Mouse (Mus musculus): Measurements from ENCODE around the gene Vamp1. TPM values are rescaled to one million over a fixed set of nuclear protein-coding genes. Genes with fewer than 3 reads are reported as not detected.

Vamp1 gene
- total RNA-seq, 2 experiments from 2014 or later, result 125 to 128 TPM

GRCm38 (mm10) chr6:125190816-125191215, 24.5 kb upstream of the Vamp1 start:
- no peak for DNase-seq (ENCODE audit: extremely low spot score in 1 of 2, low spot score in 2 of 2)
- Histone ChIP-seq H3K27ac (peak overlapping the region; percentile 96), H3K4me3 (peak overlapping the region; percentile 82)
- intact Hi-C loops (cut with DNase I), result loop anchor here (1.0 to 2.0 kb wide), 2 partner anchors 24 to 80 kb away; partner anchors contain the start of gene Gapdh
- no peak for TF ChIP-seq CTCF (IDR thresholded peaks at IDR 0.05)

GRCm38 (mm10) chr6:125191332-125192015, 23.9 kb upstream of the Vamp1 start, which contains the start of the genes Ncapd2 and Mrpl51:
Gene Ncapd2, minus strand, starts transcription at chr6:125191701.
Gene Mrpl51, plus strand, starts transcription at chr6:125191801.
- intact Hi-C loops (cut with DNase I), result loop anchor here (1.0 to 2.0 kb wide), 3 partner anchors 23 to 80 kb away; partner anchors contain the start of genes Gapdh and Vamp1
- DNase-seq (ENCODE audit: extremely low spot score in 1 of 2, low spot score in 2 of 2), result peak; percentile 97
- H3K4me3 ChIP-seq, result peak within 1 kb of the TSS; percentile 82
- peak within 1 kb of the TSS; percentile 96 for H3K27ac ChIP-seq
- peak; percentile 23; the same call in 1 of the 2 replicates for TF ChIP-seq CTCF (IDR thresholded peaks at IDR 0.05)

GRCm38 (mm10) chr6:125192016-125192714, 23.2 kb upstream of the Vamp1 start:
- peak; percentile 86 for DNase-seq (ENCODE audit: extremely low spot score in 1 of 2, low spot score in 2 of 2)
- TF ChIP-seq CTCF (IDR thresholded peaks at IDR 0.05), result no peak
- intact Hi-C loops (cut with DNase I), result loop anchor here (2.0 kb wide), 1 partner anchor 23 kb away; the partner anchor contains the start of gene Vamp1
- Histone ChIP-seq H3K27ac (peak overlapping the region; percentile 96), H3K4me3 (peak overlapping the region; percentile 82)

GRCm38 (mm10) chr6:125192841-125193240, 22.5 kb upstream of the Vamp1 start:
- Histone ChIP-seq H3K4me3 (peak overlapping the region; percentile 82), H3K27ac (peak overlapping the region; percentile 96; the same call in 1 of the 2 replicates)
- no peak for DNase-seq (ENCODE audit: extremely low spot score in 1 of 2, low spot score in 2 of 2)
- no peak for TF ChIP-seq CTCF (IDR thresholded peaks at IDR 0.05)
- intact Hi-C loops (cut with DNase I), result loop anchor here (2.0 kb wide), 1 partner anchor 22 kb away; the partner anchor contains the start of gene Vamp1

- no peak for DNase-seq (ENCODE audit: extremely low spot score in 1 of 2, low spot score in 2 of 2)
- no peak overlapping the region for H3K27ac ChIP-seq
- TF ChIP-seq CTCF (IDR thresholded peaks at IDR 0.05), result no peak
- intact Hi-C loops (cut with DNase I), result loop anchor here (2.0 kb wide), 1 partner anchor 21 kb away; the partner anchor contains the start of gene Vamp1
- no peak overlapping the region for H3K4me3 ChIP-seq
Observed at GRCm38 (mm10) chr6:125193390-125193789, 22.0 kb upstream of the Vamp1 start.

GRCm38 (mm10) chr6:125195541-125196075, 19.7 kb upstream of the Vamp1 start:
- H3K4me3 ChIP-seq, result no peak overlapping the region
- no peak for DNase-seq (ENCODE audit: extremely low spot score in 1 of 2, low spot score in 2 of 2)
- 0 out of 2 replicates have a peak overlapping the region, but pooled peaks have one; percentile 11 for H3K27ac ChIP-seq
- intact Hi-C loops (cut with DNase I), result no loop called here
- no peak for TF ChIP-seq CTCF (IDR thresholded peaks at IDR 0.05)

GRCm38 (mm10) chr6:125196301-125196700, 19.1 kb upstream of the Vamp1 start:
- intact Hi-C loops (cut with DNase I), result no loop called here
- no peak overlapping the region for H3K27ac ChIP-seq
- no peak overlapping the region for H3K4me3 ChIP-seq
- TF ChIP-seq CTCF (IDR thresholded peaks at IDR 0.05), result no peak
- no peak for DNase-seq (ENCODE audit: extremely low spot score in 1 of 2, low spot score in 2 of 2)

GRCm38 (mm10) chr6:125197166-125197565, 18.2 kb upstream of the Vamp1 start:
- intact Hi-C loops (cut with DNase I), result no loop called here
- TF ChIP-seq CTCF (IDR thresholded peaks at IDR 0.05), result no peak
- no peak for DNase-seq (ENCODE audit: extremely low spot score in 1 of 2, low spot score in 2 of 2)
- no peak overlapping the region for H3K27ac ChIP-seq
- no peak overlapping the region for H3K4me3 ChIP-seq

- peak; percentile 4; the same call in 1 of the 2 replicates for TF ChIP-seq CTCF (IDR thresholded peaks at IDR 0.05)
- intact Hi-C loops (cut with DNase I), result no loop called here
- DNase-seq (ENCODE audit: extremely low spot score in 1 of 2, low spot score in 2 of 2), result no peak
- Histone ChIP-seq H3K27ac (no peak overlapping the region), H3K4me3 (no peak overlapping the region)
Observed at GRCm38 (mm10) chr6:125210436-125210835, 4.9 kb upstream of the Vamp1 start.

- no peak overlapping the region for H3K27ac ChIP-seq
- no peak for DNase-seq (ENCODE audit: extremely low spot score in 1 of 2, low spot score in 2 of 2)
- no peak for TF ChIP-seq CTCF (IDR thresholded peaks at IDR 0.05)
- no peak overlapping the region for H3K4me3 ChIP-seq
- intact Hi-C loops (cut with DNase I), result no loop called here
Observed at GRCm38 (mm10) chr6:125212621-125213020, 2.7 kb upstream of the Vamp1 start.

GRCm38 (mm10) chr6:125213129-125213528, 2.2 kb upstream of the Vamp1 start:
- DNase-seq (ENCODE audit: extremely low spot score in 1 of 2, low spot score in 2 of 2), result peak in 1 of 2 experiments; percentile 4
- Histone ChIP-seq H3K27ac (no peak overlapping the region), H3K4me3 (no peak overlapping the region)
- TF ChIP-seq CTCF (IDR thresholded peaks at IDR 0.05), result no peak
- intact Hi-C loops (cut with DNase I), result no loop called here
